Mouse (Mus musculus) spleen, adult 2 months (tissue): ENCODE data around the gene Gm21981.

Experiments
- CTCF ChIP-seq: fragments of 200-500 bp; IDR thresholded peaks from 2 replicates; pipeline ENCODE4 v1.5.1; 2011; ENCODE audit warnings: mild to moderate bottlenecking, inconsistent platforms; ENCODE audit not compliant: insufficient read depth, insufficient read length, insufficient replicate concordance; ENCODE audit errors: extremely low read depth
- POLR2A ChIP-seq: fragments of 200-500 bp; IDR thresholded peaks from 2 replicates; pipeline ENCODE4 v1.6.1; 2011; ENCODE audit warnings: low read depth, low read length, inconsistent platforms

DNA sequence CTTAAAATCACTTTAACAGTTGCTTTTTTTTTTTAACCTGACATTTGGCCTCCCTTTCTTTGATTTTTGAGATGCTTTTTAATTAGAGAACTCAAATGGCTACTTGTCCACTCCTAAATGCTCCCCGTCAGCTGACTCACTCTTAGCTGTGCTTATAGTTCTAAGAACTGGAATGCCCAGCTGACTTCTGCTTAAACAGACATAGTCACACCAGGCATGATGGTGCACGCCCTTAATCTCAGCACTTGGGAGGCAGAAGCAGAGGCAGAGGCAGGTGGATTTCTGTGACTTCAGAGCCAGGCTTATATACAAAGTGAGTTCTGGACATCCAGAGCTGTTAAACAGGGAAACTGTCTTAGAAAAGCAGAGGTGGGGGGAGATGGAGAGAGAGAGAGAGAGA lies 42.3 kb downstream of the Gm21981 start:
- TF ChIP-seq POLR2A (no peak), CTCF (no peak)
